Mouse (Mus musculus): ENCODE data around the gene Jazf1. TPM values are rescaled to one million over a fixed set of nuclear protein-coding genes. Genes with fewer than 3 reads are reported as not detected.

The Jazf1 gene
- total RNA-seq, 2 experiments from 2014 or later: 0.77 to 0.94 TPM

DNA sequence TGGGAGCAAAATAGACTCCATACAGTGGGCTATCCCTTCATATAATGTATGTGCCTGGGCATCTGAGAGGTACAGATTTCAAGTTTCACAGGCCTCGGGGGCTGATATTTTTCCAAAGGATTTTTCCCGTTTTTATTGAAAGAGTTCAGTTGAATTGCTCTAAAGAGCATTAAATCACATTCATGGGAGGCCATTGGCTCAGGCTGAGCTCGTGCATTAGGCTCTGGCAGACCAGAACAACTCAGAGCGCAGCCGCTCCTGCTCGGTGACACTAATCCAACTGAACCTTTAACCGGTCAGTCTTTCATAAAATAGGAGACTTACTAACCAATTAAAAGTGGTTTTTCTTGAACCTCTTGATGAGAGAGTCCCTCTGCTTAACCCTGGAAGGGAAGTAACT lies 245.4 kb downstream of the Jazf1 start:
- no peak for DNase-seq
- intact Hi-C loops (cut with DNase I): no loop called here

- DNase-seq: no peak
- intact Hi-C loops (cut with DNase I): no loop called here
These were observed 245.8 kb downstream of the Jazf1 start for GRCm38 (mm10) chr6:52822625-52823024.

DNA sequence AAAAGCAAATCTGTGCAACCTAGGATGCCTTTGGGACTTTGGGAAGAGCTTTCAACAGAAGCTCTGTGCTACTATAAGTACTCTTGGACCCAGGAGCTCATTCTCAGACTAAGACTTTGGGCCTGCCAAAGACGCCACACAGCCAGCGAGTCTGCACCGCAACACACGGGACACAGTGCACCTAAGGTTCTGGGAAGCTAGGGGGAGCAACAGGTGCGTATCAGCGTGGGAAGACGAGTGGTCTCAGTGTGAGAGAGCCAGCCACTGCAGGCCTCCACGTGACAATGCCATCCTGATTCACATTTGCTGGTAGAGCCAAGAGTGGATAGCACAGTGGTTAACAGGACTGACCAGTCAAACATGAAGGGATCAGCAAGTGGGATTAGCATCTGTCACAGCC lies 249.1 kb downstream of the Jazf1 start:
- no peak for DNase-seq
- intact Hi-C loops (cut with DNase I): no loop called here

DNA sequence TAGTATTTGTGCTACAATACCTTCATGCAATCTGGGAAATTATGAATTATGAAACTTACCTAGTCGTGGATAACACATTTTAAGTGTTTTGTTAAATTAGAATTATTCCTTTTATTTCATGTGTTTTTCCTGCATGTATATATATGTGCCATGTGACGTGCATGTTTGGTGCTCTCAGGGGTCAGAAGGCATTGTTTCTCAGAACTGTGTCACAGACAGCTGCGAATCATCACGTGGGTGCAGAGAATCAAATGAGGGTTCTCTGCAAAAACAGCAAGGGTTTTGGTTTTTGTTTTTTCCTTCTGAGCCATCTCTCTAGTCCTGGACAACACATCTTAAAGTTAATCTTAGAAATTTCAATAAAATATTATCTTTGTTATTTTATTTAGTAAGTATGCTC lies 250.4 kb downstream of the Jazf1 start:
- intact Hi-C loops (cut with DNase I): no loop called here
- no peak for DNase-seq

DNA sequence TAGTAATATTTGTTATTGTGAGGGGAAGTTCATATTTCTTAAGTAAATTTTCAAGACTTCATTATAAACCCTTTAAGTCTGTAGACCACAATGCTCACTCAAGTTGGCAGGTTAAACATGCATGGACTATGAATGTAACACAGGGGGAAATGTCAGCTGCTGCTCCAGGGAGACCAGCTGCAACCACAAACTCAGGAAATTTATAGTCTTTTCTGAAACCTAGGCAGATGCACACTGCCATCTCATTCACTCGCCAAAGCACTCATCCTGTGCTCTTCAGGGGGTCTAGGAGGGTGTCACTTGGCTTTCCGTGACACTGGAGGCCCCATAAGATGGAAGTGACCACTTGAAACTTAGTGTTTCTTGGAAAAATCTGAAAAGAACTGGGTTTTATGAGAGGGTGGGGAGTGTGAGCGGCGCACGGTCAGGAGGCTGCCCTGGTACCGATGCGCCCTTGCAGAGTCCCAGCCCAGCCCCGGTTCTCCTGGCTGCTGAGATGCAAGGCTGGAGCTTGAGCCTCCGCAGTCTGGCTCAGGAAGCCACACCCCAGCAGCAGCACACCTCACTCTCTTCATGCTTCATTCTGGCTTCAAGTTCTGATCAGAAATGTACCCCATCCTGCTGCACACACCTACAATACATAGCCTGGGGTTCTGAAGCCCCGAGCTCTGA lies 251.1 kb downstream of the Jazf1 start:
- no peak for DNase-seq
- intact Hi-C loops (cut with DNase I): no loop called here

DNA sequence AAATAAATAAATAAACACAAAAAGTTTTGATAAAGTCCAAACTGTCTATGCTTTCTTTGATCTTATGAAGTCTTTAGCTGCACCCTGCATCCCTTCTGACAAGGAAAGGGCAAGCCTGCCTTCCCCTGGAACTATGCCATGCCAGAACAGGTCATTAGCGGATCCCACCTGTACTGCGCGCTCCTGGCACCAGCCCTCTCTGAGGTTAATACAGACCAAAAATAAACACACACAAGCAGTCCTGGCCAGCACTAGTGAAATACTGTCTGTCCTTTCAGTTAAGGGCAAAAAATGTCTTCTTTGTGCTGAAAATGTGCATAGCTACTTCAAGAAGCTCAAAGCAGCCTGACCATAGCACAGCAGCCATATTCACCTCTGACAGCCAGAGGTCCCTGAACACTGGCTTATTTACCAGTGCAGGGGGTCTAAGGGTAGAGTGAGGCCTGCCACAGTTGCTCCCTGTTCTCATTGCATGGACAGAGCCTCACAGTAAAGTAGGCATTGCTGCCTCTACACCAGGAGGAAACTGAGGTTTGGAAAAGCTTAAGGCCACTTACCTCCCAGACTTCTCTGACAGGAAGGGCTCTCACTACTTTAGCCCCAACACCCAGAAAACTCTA lies 263.1 kb downstream of the Jazf1 start:
- intact Hi-C loops (cut with DNase I): no loop called here
- no peak for DNase-seq

- DNase-seq: peak in 1 of 2 experiments; percentile 44
- intact Hi-C loops (cut with DNase I): no loop called here
These were observed 266.2 kb downstream of the Jazf1 start for GRCm38 (mm10) chr6:52802181-52802580.

DNA sequence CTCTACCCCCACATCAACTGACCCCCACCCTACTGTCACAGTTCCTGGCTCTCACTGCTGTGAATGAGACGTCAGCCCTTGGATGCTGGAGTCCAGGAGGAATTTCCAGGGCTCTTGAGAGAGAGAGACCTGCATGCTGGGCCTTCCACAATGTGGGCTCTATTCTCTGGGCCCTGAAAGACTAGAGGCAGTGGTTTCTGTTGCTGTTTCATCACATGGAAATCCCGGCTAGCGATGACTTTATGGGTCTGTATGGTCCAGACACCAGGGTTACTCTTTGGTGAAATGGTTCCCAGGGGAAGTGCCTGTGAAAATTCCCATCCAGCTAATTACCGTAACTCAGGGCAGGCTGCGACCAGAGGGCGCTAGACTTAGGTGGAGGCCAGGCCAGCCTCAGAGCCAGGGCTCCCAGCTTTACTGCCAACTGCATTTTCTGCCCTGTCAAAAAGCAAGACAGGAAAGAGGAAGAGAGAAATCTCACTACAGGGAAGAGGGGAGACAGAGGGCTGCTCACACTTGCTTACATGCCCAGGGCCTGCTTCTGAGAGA lies 271.1 kb downstream of the Jazf1 start:
- intact Hi-C loops (cut with DNase I): no loop called here
- DNase-seq: no peak

- DNase-seq: peak in 1 of 2 experiments; percentile 15
- intact Hi-C loops (cut with DNase I): no loop called here
These were observed 271.7 kb downstream of the Jazf1 start for GRCm38 (mm10) chr6:52796691-52797090.

DNA sequence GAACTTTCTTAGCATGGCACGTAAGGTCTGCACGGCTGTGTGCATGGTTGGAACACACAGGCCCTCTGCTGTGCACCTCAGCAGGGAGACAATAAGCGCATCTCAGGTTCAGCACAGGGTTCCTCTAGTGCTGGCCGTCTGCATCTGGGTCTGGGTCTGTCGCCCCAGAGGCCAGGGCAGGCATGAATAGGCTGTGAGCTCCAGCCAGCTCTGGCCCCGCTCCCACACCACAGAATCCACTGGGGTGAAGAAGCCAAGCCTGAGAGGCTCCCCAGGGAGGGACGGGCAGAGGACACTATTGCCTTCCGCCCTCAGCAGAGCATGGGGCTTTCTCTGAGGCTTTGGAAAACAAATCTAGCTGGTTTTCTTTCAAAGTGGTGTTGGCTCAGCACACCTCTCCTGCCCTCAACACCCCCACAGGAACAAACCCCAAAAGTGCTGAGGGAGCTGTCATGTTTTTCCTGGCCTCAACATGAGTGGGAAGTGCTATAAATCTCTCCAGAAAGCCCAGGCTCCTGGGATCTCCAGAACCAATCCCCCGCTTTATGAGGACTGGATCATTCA lies 272.3 kb downstream of the Jazf1 start:
- DNase-seq: peak; percentile 26 to 27
- intact Hi-C loops (cut with DNase I): no loop called here

DNA sequence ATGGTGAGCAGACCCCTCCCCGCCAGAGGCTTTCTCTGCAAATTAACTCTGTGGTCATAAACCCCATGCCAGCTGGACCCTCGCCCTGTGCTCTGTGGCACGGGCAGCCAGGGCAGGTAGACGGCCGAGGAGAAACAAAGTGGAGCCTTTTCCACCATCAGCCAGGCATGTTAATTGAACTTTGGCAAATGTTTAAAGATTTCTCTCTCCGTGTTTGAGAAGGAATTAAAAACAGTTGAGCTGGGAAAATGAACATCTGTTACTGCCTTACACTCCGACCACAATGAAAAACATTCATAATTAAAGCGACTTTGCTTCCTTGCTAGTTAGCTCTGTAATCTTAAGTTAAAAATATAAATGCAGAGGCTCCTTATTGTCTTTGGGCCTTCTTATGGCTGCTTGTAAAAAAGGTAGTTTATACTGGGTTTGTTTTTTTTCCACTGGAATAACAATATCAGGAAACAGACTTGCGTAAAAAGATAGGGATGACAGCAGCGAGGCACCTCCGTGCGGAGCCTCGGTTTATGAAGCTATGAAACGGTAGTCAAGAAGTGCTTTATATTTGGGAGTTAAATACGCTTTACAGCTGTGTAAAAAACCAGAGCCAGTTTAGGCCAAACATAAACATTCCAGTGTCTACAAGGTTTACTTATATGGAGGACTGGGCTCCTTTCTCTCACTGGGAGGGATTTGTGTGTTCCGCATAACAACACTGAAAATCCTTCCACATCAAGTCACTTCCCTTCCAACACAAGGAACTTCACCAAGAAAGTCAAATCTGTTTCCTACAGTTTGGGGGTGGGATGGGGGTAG lies 273.2 kb downstream of the Jazf1 start:
- no peak for DNase-seq
- intact Hi-C loops (cut with DNase I): no loop called here

GRCm38 (mm10) chr6:52792455-52792854 lies 276.0 kb downstream of the Jazf1 start:
- intact Hi-C loops (cut with DNase I): no loop called here
- no peak for DNase-seq

DNA sequence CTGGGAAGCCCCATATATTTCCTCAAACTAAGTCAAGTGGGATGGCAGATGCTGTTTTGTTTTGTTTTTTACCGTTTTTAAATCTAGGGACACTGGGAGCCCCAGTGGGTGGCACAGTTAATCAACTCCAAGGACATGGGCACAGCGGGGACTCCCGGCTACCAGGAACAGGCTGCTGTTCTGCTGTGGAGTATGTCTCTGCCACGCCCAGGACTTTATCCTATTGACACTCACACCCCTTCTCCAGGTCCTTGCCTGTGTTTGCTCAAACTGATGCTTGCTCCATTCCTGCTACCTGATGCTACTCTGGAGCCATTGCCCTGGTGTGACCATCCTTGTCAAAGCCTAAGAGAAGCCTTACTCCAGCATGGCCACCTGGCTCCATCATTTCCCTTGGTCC lies 277.6 kb downstream of the Jazf1 start:
- intact Hi-C loops (cut with DNase I): no loop called here
- DNase-seq: no peak

- intact Hi-C loops (cut with DNase I): no loop called here
- DNase-seq: no peak
These were observed 278.1 kb downstream of the Jazf1 start for GRCm38 (mm10) chr6:52790316-52790715.

DNA sequence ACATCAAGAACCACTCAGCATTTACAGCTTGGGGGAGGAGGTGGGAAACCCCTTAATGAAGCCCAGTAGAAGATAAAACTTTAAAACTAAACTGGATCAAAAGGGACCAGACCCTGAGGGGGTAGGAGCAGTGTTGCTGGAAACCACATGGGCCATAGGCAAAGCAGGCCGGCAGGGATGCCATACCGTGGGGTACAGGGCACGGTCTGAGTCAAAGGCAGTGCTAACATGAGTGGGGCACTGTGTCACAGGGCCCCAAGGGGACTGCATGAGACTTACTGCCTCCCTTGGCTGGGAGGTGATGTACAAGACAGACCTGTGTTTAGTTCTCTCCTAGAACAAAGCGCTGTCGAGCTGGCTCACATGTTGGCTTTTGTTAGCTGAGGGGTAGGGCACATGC lies 288.9 kb downstream of the Jazf1 start:
- intact Hi-C loops (cut with DNase I): no loop called here
- DNase-seq: no peak

DNA sequence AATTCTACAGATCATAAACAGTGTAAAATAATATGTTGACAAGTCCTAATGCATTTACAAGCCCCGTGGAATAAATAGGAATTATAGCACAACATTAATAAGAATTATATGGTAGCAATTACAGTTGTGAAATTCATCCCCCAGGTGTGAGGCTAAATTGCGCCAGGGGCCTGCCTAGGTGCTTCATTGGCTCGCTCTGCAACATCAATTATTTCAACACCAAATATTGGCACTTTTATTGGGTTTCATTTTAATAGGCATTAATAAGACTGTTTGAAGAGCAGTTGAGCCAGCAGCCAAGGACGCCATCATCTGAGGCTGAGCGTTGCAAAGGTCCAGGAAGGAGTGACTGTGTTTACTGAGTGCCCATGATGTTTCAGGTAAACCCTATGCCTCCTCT lies 289.9 kb downstream of the Jazf1 start:
- intact Hi-C loops (cut with DNase I): no loop called here
- no peak for DNase-seq

DNA sequence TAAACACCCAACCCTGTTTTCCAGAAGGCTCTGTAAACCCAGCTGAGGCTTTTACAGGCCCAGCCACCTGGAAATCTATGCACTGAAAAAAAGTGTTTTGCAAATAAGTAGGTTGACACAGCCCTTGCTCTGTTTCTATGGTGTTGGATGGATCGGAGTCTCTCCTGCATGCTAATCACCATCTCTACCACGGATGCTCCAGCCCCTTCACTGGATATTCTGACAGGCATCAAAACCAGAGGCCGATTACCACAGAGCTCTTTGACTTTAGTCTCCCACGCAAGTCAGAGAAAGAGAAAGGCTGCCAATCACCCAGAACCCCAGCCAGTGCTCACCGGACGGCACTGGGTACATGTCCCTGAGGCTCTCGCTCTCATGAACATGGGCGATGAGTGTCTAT lies 291.4 kb downstream of the Jazf1 start:
- intact Hi-C loops (cut with DNase I): no loop called here
- DNase-seq: no peak

- no peak for DNase-seq
- intact Hi-C loops (cut with DNase I): no loop called here
These were observed 292.5 kb downstream of the Jazf1 start for GRCm38 (mm10) chr6:52775956-52776355.

- no peak for DNase-seq
- intact Hi-C loops (cut with DNase I): no loop called here
These were observed 293.1 kb downstream of the Jazf1 start for GRCm38 (mm10) chr6:52775350-52775749.

DNA sequence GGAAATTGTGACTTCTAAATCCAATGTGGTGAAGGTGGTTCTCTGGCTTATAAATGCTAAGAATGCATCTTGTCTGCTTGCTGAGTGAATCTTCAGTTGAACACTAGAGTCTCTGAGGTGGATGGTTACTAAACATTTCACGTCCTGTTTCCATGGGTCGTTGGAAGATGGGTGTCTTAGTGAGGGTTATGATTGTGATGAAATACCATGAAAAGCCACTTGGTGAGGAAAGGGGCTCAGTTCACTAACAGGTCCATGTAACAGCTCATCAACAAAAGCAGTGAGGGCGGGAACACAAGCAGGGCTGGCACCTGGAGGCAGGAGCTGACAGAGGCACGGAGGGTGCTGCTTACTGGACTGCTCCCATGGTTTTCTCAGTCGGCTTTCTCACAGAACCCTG lies 295.3 kb downstream of the Jazf1 start:
- intact Hi-C loops (cut with DNase I): no loop called here
- no peak for DNase-seq

DNA sequence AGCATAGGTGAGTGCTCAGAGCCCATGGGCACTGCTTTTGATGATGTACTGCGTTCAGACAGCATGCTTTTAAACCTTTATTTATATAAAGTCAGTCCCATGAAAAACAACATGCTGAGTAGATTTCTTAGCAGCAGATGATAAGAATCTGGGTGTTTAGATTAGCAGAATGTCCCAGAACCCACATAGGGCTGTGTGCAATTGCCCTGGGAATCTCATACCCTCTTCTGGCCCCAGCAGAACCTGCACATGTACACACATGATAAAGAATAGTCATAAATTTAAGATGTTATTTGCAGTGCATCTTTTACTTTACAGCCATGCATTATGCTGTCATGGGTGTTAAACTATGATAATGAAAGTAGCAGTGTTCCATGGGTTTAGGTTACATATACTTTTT lies 297.6 kb downstream of the Jazf1 start:
- no peak for DNase-seq
- intact Hi-C loops (cut with DNase I): no loop called here

Measured in gastrocnemius, postnatal 36 days (tissue).